Mouse (Mus musculus): ENCODE measurements at regions not wholly inside any gene's neighbourhood (a gene's known extent, or its start where the extent isn't known, plus 50 kb on each side); places are given as distances from the start of the nearest gene placed in this dataset.

DNA sequence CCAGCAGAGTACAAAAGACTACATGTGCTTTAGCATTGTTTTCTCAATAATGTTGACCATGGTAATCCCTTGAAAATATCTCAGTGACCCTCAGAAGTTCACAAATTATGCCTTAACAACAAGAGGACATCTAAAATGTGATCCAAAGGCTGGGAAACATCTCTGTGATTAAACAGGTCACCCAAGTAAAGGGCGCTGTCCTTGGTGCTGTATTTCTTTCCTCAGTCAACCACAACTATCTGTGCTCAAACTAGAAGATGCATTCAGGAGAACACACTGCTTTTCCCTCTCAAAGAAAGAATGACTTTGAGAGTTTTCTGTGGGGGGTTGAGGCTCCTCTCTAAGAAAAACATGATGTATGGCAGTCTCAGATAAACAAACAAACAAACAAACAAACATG, 211.1 kb downstream of the Rbm26 start:
- H3K9ac ChIP-seq (ENCODE audit: low read length): no peak overlapping the region
- no peaks in the 10 kb centered on the region for H3K27me3 ChIP-seq (ENCODE audit: control insufficient read depth, insufficient read depth, low read length)
- ATAC-seq (ENCODE audit: insufficient read depth, low FRiP score): no peak
- H3K36me3 ChIP-seq (ENCODE audit: control insufficient read depth, insufficient read depth, low read length): no peaks in the 10 kb centered on the region
- H3K4me1 ChIP-seq (ENCODE audit: control insufficient read depth, insufficient read depth, low read length): no peaks in the 10 kb centered on the region
- H3K9me3 ChIP-seq (replicated peaks; ENCODE audit: control insufficient read depth, low read length): no peaks in the 10 kb centered on the region
- H3K4me2 ChIP-seq (ENCODE audit: low read depth, low read length): no peak overlapping the region
- WGBS: 59% methylated on average over 1 of the region's 1 CpGs
- H3K4me3 ChIP-seq (replicated peaks; ENCODE audit: low read length): no peak overlapping the region
- no peak overlapping the region for H3K27ac ChIP-seq (ENCODE audit: low read length)

- no peak overlapping the region for H3K4me2 ChIP-seq (ENCODE audit: low read depth, low read length)
- H3K9ac ChIP-seq (ENCODE audit: low read length): no peak overlapping the region
- WGBS: 81% methylated on average over 5 of the region's 5 CpGs
- H3K36me3 ChIP-seq (ENCODE audit: control insufficient read depth, insufficient read depth, low read length): no peaks in the 10 kb centered on the region
- no peaks in the 10 kb centered on the region for H3K27me3 ChIP-seq (ENCODE audit: control insufficient read depth, insufficient read depth, low read length)
- no peak overlapping the region for H3K4me3 ChIP-seq (replicated peaks; ENCODE audit: low read length)
- H3K9me3 ChIP-seq (replicated peaks; ENCODE audit: control insufficient read depth, low read length): no peaks in the 10 kb centered on the region
- H3K4me1 ChIP-seq (ENCODE audit: control insufficient read depth, insufficient read depth, low read length): no peaks in the 10 kb centered on the region
- no peak overlapping the region for H3K27ac ChIP-seq (ENCODE audit: low read length)
- no peak for ATAC-seq (ENCODE audit: insufficient read depth, low FRiP score)
These were observed 233.7 kb downstream of the Rbm26 start for GRCm38 (mm10) chr14:104943450-104943849.

DNA sequence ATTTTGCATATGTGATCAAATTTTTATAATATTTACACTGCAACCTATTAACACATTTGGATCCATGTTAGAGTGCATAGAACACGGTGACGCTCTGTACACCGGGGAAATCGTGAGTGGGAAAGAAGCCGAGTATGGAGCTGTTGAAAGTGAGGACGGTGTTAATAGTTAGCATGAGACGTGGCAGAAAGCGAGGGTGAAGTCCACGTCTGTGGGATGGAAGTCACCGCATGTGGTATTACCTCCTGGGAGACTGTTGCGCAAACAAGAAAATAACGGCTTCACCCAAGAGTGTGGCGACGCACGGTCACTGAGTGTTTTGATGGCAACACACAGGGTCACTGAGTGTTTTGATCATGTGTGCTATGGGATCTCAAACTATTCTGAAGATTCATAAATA, 237.2 kb downstream of the Rbm26 start:
- WGBS: 87% methylated on average over 15 of the region's 15 CpGs
- Histone ChIP-seq H3K36me3 (ENCODE audit: control insufficient read depth, insufficient read depth, low read length) (no peaks in the 10 kb centered on the region), H3K27me3 (ENCODE audit: control insufficient read depth, insufficient read depth, low read length) (no peaks in the 10 kb centered on the region), H3K4me3 (replicated peaks; ENCODE audit: low read length) (no peak overlapping the region), H3K27ac (ENCODE audit: low read length) (no peak overlapping the region), H3K4me1 (ENCODE audit: control insufficient read depth, insufficient read depth, low read length) (no peaks in the 10 kb centered on the region), H3K4me2 (ENCODE audit: low read depth, low read length) (no peak overlapping the region), H3K9ac (ENCODE audit: low read length) (no peak overlapping the region), H3K9me3 (replicated peaks; ENCODE audit: control insufficient read depth, low read length) (no peaks in the 10 kb centered on the region)
- ATAC-seq (ENCODE audit: insufficient read depth, low FRiP score): no peak

- H3K36me3 ChIP-seq (ENCODE audit: control insufficient read depth, insufficient read depth, low read length): no peaks in the 10 kb centered on the region
- 80% methylated on average over 10 of the region's 10 CpGs for WGBS
- no peak overlapping the region for H3K27ac ChIP-seq (ENCODE audit: low read length)
- no peak overlapping the region for H3K9ac ChIP-seq (ENCODE audit: low read length)
- no peak overlapping the region for H3K4me3 ChIP-seq (replicated peaks; ENCODE audit: low read length)
- ATAC-seq (ENCODE audit: insufficient read depth, low FRiP score): no peak
- no peak overlapping the region for H3K4me2 ChIP-seq (ENCODE audit: low read depth, low read length)
- no peaks in the 10 kb centered on the region for H3K9me3 ChIP-seq (replicated peaks; ENCODE audit: control insufficient read depth, low read length)
- H3K27me3 ChIP-seq (ENCODE audit: control insufficient read depth, insufficient read depth, low read length): no peaks in the 10 kb centered on the region
- no peaks in the 10 kb centered on the region for H3K4me1 ChIP-seq (ENCODE audit: control insufficient read depth, insufficient read depth, low read length)
These were observed 239.9 kb downstream of the Rbm26 start for GRCm38 (mm10) chr14:104937083-104937864.

DNA sequence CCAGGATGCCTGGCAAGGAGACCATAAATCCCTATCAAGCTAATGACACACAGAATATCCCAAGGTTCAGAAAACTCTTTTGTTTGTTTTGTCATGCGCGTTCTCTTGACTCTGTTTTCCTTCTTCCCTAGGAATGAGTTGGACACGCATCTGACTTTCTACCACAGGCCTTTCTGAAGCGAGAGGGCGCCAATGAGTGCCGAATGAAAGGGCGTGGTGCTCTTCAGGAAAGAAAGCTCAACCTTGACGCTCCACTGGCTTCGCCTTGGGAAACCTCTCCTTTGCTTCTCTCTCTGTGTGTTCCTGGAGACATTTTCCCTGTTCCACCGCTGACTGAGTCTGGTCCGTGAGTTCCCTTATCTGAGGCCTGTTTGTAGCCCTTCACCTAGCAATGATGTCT, 241.2 kb downstream of the Rbm26 start:
- H3K36me3 ChIP-seq (ENCODE audit: control insufficient read depth, insufficient read depth, low read length): no peaks in the 10 kb centered on the region
- no peak overlapping the region for H3K4me3 ChIP-seq (replicated peaks; ENCODE audit: low read length)
- H3K27ac ChIP-seq (ENCODE audit: low read length): no peak overlapping the region
- H3K4me2 ChIP-seq (ENCODE audit: low read depth, low read length): no peak overlapping the region
- ATAC-seq (ENCODE audit: insufficient read depth, low FRiP score): no peak
- no peak overlapping the region for H3K9ac ChIP-seq (ENCODE audit: low read length)
- H3K27me3 ChIP-seq (ENCODE audit: control insufficient read depth, insufficient read depth, low read length): no peaks in the 10 kb centered on the region
- H3K9me3 ChIP-seq (replicated peaks; ENCODE audit: control insufficient read depth, low read length): no peaks in the 10 kb centered on the region
- no peaks in the 10 kb centered on the region for H3K4me1 ChIP-seq (ENCODE audit: control insufficient read depth, insufficient read depth, low read length)
- WGBS: 73% methylated on average over 11 of the region's 11 CpGs

DNA sequence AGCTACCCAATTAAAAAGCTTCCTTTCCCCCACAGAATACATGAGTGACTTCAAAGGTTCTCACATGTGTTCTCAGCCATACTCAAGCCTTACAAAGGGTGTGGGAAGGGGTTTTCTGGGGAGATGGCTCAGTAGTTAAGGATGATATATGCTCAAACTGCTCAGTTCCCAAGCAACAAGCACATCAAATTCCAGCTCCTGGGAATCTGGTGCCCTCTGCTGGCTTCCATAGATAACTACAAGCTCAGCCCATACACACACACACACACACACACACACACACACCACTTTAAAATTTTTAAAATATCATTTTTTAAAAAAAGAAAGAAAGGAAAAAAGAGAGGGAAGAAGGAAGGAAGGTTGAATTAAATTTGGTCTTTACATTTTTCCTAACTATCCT, 271.4 kb downstream of the Rbm26 start:
- Histone ChIP-seq H3K4me1 (ENCODE audit: control insufficient read depth, insufficient read depth, low read length) (no peaks in the 10 kb centered on the region), H3K36me3 (ENCODE audit: control insufficient read depth, insufficient read depth, low read length) (no peaks in the 10 kb centered on the region), H3K27ac (ENCODE audit: low read length) (no peak overlapping the region), H3K4me2 (ENCODE audit: low read depth, low read length) (no peak overlapping the region), H3K4me3 (replicated peaks; ENCODE audit: low read length) (no peak overlapping the region), H3K9me3 (replicated peaks; ENCODE audit: control insufficient read depth, low read length) (0 out of 2 replicates have a peak, but pooled peaks cover 3% of the 10 kb centered on the region), H3K9ac (ENCODE audit: low read length) (no peak overlapping the region), H3K27me3 (ENCODE audit: control insufficient read depth, insufficient read depth, low read length) (no peaks in the 10 kb centered on the region)
- no peak for ATAC-seq (ENCODE audit: insufficient read depth, low FRiP score)

- Histone ChIP-seq H3K27ac (ENCODE audit: low read length) (no peak overlapping the region), H3K4me1 (ENCODE audit: control insufficient read depth, insufficient read depth, low read length) (no peaks in the 10 kb centered on the region), H3K4me3 (replicated peaks; ENCODE audit: low read length) (no peak overlapping the region), H3K4me2 (ENCODE audit: low read depth, low read length) (no peak overlapping the region), H3K27me3 (ENCODE audit: control insufficient read depth, insufficient read depth, low read length) (no peaks in the 10 kb centered on the region), H3K36me3 (ENCODE audit: control insufficient read depth, insufficient read depth, low read length) (no peaks in the 10 kb centered on the region), H3K9me3 (replicated peaks; ENCODE audit: control insufficient read depth, low read length) (0 out of 2 replicates have a peak, but pooled peaks cover 3% of the 10 kb centered on the region), H3K9ac (ENCODE audit: low read length) (no peak overlapping the region)
- WGBS: 51% methylated on average over 10 of the region's 10 CpGs
- ATAC-seq (ENCODE audit: insufficient read depth, low FRiP score): no peak
These were observed 274.8 kb downstream of the Rbm26 start for GRCm38 (mm10) chr14:104902120-104903027.

DNA sequence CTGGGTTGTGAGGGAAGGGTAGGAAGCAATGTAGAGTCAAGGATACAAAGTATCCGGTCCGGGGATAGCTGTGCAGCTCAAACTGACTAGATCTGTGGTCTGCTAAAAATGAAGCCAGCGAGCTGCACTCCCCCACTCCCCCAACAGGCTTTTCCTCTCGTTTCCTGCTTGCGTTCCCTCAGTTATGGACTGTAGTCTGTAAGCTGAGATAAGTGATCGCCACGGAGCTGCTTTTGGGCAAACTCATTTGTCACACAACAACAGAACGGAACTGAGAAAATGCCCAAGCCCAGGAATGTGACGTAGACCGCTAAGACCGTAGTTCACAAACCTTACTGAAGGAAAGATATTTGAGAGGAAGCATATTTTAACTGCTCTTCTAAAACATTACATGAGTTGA, 276.1 kb downstream of the Rbm26 start:
- H3K4me2 ChIP-seq (ENCODE audit: low read depth, low read length): peak overlapping the region; percentile 38
- no peaks in the 10 kb centered on the region for H3K36me3 ChIP-seq (ENCODE audit: control insufficient read depth, insufficient read depth, low read length)
- no peaks in the 10 kb centered on the region for H3K4me1 ChIP-seq (ENCODE audit: control insufficient read depth, insufficient read depth, low read length)
- 0 out of 2 replicates have a peak, but pooled peaks cover 3% of the 10 kb centered on the region for H3K9me3 ChIP-seq (replicated peaks; ENCODE audit: control insufficient read depth, low read length)
- no peaks in the 10 kb centered on the region for H3K27me3 ChIP-seq (ENCODE audit: control insufficient read depth, insufficient read depth, low read length)
- H3K27ac ChIP-seq (ENCODE audit: low read length): no peak overlapping the region
- H3K9ac ChIP-seq (ENCODE audit: low read length): no peak overlapping the region
- no peak overlapping the region for H3K4me3 ChIP-seq (replicated peaks; ENCODE audit: low read length)
- no peak for ATAC-seq (ENCODE audit: insufficient read depth, low FRiP score)
- 32% methylated on average over 11 of the region's 11 CpGs for WGBS

DNA sequence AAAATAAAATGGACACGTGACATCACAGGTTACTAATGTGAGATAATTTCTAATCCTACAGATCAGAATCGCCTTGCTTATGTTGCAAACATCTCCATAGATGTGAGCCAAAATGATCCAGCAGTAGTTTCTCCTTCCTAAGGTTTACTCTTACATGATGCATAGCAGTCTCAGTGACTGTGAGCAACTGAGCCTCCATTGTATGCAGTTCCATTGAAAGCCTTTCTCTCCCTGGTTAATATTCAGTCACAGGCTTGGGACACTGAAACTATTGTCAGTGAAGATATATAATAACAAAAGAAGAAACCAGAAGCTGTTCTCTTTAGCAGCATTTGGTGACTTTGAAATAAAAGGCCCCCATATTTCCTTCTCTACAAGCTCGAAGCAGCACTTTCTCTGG, 305.9 kb downstream of the Rbm26 start:
- Histone ChIP-seq H3K4me1 (ENCODE audit: control insufficient read depth, insufficient read depth, low read length) (no peaks in the 10 kb centered on the region), H3K4me3 (replicated peaks; ENCODE audit: low read length) (no peak overlapping the region), H3K36me3 (ENCODE audit: control insufficient read depth, insufficient read depth, low read length) (no peaks in the 10 kb centered on the region), H3K4me2 (ENCODE audit: low read depth, low read length) (no peak overlapping the region), H3K9ac (ENCODE audit: low read length) (no peak overlapping the region), H3K9me3 (replicated peaks; ENCODE audit: control insufficient read depth, low read length) (no peaks in the 10 kb centered on the region), H3K27ac (ENCODE audit: low read length) (no peak overlapping the region), H3K27me3 (ENCODE audit: control insufficient read depth, insufficient read depth, low read length) (no peaks in the 10 kb centered on the region)
- no peak for ATAC-seq (ENCODE audit: insufficient read depth, low FRiP score)
- 69% methylated on average over 3 of the region's 3 CpGs for WGBS
